37 mouse cellular contexts compared by ENCODE assay signal in the genomic region with DNA sequence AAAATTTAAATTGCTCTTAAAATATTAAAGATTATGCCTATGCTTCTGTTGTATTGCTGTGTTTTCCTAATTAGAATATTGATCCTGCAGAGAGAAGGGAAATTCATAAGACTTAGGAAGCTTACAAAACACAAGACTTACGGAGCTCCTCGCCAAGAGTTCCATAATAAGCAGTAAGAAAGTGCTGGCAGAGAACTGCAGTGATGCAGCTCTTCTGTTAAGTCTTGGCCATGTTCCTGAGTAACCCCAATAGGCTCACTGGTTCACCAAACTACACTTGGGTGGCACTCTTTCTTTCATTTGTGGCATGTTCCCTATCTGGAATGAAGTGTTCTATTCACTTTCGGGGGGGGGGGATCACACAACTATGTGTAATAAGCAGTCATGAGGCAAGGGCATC. TPM values are rescaled to one million over a fixed set of nuclear protein-coding genes. Genes with fewer than 3 reads are reported as not detected.
DNase-seq lines count a peak whose midpoint lies in the region; ATAC-seq and TF ChIP-seq lines count a peak whose summit lies in the region.
"Had no signal": no experiment of that assay in that cellular context is flagged by ENCODE, and none has a peak within 500 bp of the region (broad histone marks: within the 10 kb centered on the region; RNA-seq: fewer than 3 reads in every experiment).

No protein-coding gene starts in this region.

- no peak for ATAC-seq in forebrain, postnatal 0 days
- ATAC-seq in limb, embryonic 14.5 days (ENCODE audit: low FRiP score, low read depth): no peak
- ATAC-seq: activated CD4-positive, CD25-positive, alpha-beta regulatory T cell, adult 4 months; inflammation-experienced regulatory T-cells, adult 6 months; liver, postnatal 0 days; midbrain, embryonic 15.5 days had no signal

- H3K27me3 ChIP-seq in forebrain, postnatal 0 days (ENCODE audit: insufficient read depth, low read length): no peaks in the 10 kb centered on the region
- no peaks in the 10 kb centered on the region for H3K27me3 ChIP-seq in forebrain, embryonic 10.5 days (ENCODE audit: poor library complexity, severe bottlenecking)
- H3K27me3 ChIP-seq in limb, embryonic 14.5 days (ENCODE audit: control insufficient read depth, insufficient read depth, low read length): no peaks in the 10 kb centered on the region
- H3K27me3 ChIP-seq in limb, embryonic 10.5 days (ENCODE audit: low read depth, poor library complexity, severe bottlenecking): no peaks in the 10 kb centered on the region
- H3K27me3 ChIP-seq: embryonic facial prominence, embryonic 12.5 days; hindbrain, embryonic 12.5 days; megakaryocyte, embryonic 14.5 days; midbrain, embryonic 15.5 days; neural tube, embryonic 13.5 days had no signal

- no peak overlapping the region for H3K4me2 ChIP-seq in forebrain, postnatal 0 days (ENCODE audit: low read depth)
- no peak overlapping the region for H3K4me2 ChIP-seq in limb, embryonic 14.5 days (replicated peaks; ENCODE audit: low read depth, low read length, severe bottlenecking)
- H3K4me2 ChIP-seq: embryonic facial prominence, embryonic 12.5 days; hindbrain, embryonic 12.5 days; liver, embryonic 11.5 days; midbrain, embryonic 15.5 days; neural tube, embryonic 13.5 days had no signal

- no peak overlapping the region for H3K4me3 ChIP-seq in forebrain, postnatal 0 days (ENCODE audit: low read depth, low read length)
- H3K4me3 ChIP-seq in forebrain, embryonic 10.5 days: no peak overlapping the region
- H3K4me3 ChIP-seq in limb, embryonic 14.5 days (replicated peaks; ENCODE audit: low read length): no peak overlapping the region
- H3K4me3 ChIP-seq in limb, embryonic 10.5 days: no peak overlapping the region
- H3K4me3 ChIP-seq: embryonic facial prominence, embryonic 12.5 days; erythroblast, embryonic 14.5 days; heart, adult 2 months; hindbrain, embryonic 12.5 days; megakaryocyte, embryonic 14.5 days; midbrain, embryonic 15.5 days; myocyte; neural tube, embryonic 13.5 days had no signal

- no peak for TF ChIP-seq POLR2A in limb, embryonic 14.5 days (IDR thresholded peaks at IDR 0.05; ENCODE audit: borderline replicate concordance, extremely low read depth, insufficient read depth, insufficient read length)

- no peak for TF ChIP-seq CTCF in forebrain, postnatal 0 days (IDR thresholded peaks at IDR 0.05; ENCODE audit: low read depth)

- no peaks in the 10 kb centered on the region for H3K36me3 ChIP-seq in forebrain, postnatal 0 days (ENCODE audit: insufficient read depth)
- H3K36me3 ChIP-seq in forebrain, embryonic 10.5 days (replicated peaks): no peaks in the 10 kb centered on the region
- no peaks in the 10 kb centered on the region for H3K36me3 ChIP-seq in limb, embryonic 14.5 days (ENCODE audit: control insufficient read depth, insufficient read depth, low read length)
- no peaks in the 10 kb centered on the region for H3K36me3 ChIP-seq in limb, embryonic 10.5 days
- H3K36me3 ChIP-seq: embryonic facial prominence, embryonic 12.5 days; hindbrain, embryonic 12.5 days; midbrain, embryonic 15.5 days; neural tube, embryonic 13.5 days had no signal

- WGBS in forebrain, postnatal 0 days: 30% methylated on average over 3 of the region's 3 CpGs
- WGBS in forebrain, embryonic 10.5 days: 79% methylated on average over 3 of the region's 3 CpGs
- WGBS in limb, embryonic 14.5 days: 41% methylated on average over 3 of the region's 3 CpGs
- 87% methylated on average over 3 of the region's 3 CpGs for WGBS in limb, embryonic 10.5 days

- no peak overlapping the region for H3K27ac ChIP-seq in forebrain, postnatal 0 days (ENCODE audit: low read depth, low read length)
- H3K27ac ChIP-seq in forebrain, embryonic 10.5 days: no peak overlapping the region
- no peak overlapping the region for H3K27ac ChIP-seq in limb, embryonic 14.5 days (replicated peaks; ENCODE audit: low read depth, low read length)
- H3K27ac ChIP-seq in limb, embryonic 10.5 days: no peak overlapping the region
- H3K27ac ChIP-seq: embryonic facial prominence, embryonic 12.5 days; heart, adult 2 months; hindbrain, embryonic 12.5 days; kidney, postnatal 0 days; midbrain, embryonic 15.5 days; neural tube, embryonic 13.5 days had no signal

- H3K9me3 ChIP-seq in forebrain, postnatal 0 days (ENCODE audit: low read length): no peaks in the 10 kb centered on the region
- H3K9me3 ChIP-seq in forebrain, embryonic 10.5 days: no peaks in the 10 kb centered on the region
- H3K9me3 ChIP-seq in limb, embryonic 14.5 days (ENCODE audit: control insufficient read depth, low read length): no peaks in the 10 kb centered on the region
- H3K9me3 ChIP-seq in limb, embryonic 10.5 days (replicated peaks): no peaks in the 10 kb centered on the region
- H3K9me3 ChIP-seq: embryonic facial prominence, embryonic 12.5 days; hindbrain, embryonic 12.5 days; megakaryocyte, embryonic 14.5 days; midbrain, embryonic 15.5 days; neural tube, embryonic 13.5 days had no signal

- peak; percentile 45 for DNase-seq in forebrain, postnatal 0 days
- DNase-seq in forebrain, embryonic 10.5 days (ENCODE audit: extremely low spot score, low spot score): no peak
- peak; percentile 44 for DNase-seq in limb, embryonic 14.5 days (ENCODE audit: low spot score)
- no peak for DNase-seq in limb, embryonic 10.5 days (ENCODE audit: low spot score)
- peak; percentile 73 for DNase-seq in brain, adult 2 months (ENCODE audit: low read depth, low spot score)
- DNase-seq in skeletal muscle tissue, adult 2 months (ENCODE audit: low read depth, low spot score): peak; percentile 68
- no peak for DNase-seq in cerebellum, postnatal 25 days
- DNase-seq: adrenal gland, postnatal 25 days; cerebellum, adult 11 months; cerebellum, adult 9-11 months; gastrocnemius, postnatal 14 days; heart, adult 2 months; kidney, adult 2 months; liver, postnatal 0 days; retina, postnatal 1 day; right cerebral cortex, postnatal 25 days; thymus, postnatal 25 days had no signal

- no peaks in the 10 kb centered on the region for H3K4me1 ChIP-seq in forebrain, postnatal 0 days (ENCODE audit: insufficient read depth)
- no peaks in the 10 kb centered on the region for H3K4me1 ChIP-seq in forebrain, embryonic 10.5 days
- H3K4me1 ChIP-seq in limb, embryonic 14.5 days (ENCODE audit: control insufficient read depth, insufficient read depth, low read length): peaks cover 6% of the 10 kb centered on the region
- no peaks in the 10 kb centered on the region for H3K4me1 ChIP-seq in limb, embryonic 10.5 days
- H3K4me1 ChIP-seq: hindbrain, embryonic 12.5 days; megakaryocyte, embryonic 14.5 days; neural tube, embryonic 13.5 days had no signal

- H3K9ac ChIP-seq in forebrain, postnatal 0 days: no peak overlapping the region
- H3K9ac ChIP-seq in limb, embryonic 14.5 days (ENCODE audit: low read depth, low read length, severe bottlenecking): no peak overlapping the region
- H3K9ac ChIP-seq: embryonic facial prominence, embryonic 12.5 days; hindbrain, embryonic 12.5 days; liver, postnatal 0 days; midbrain, embryonic 15.5 days; neural tube, embryonic 13.5 days had no signal

RNA-seq across cellular contexts. Expression of gene Bmpr1a, which starts 36.9 kb away (rescaled TPM):
- 52.2 and 54.8 TPM in 2 replicates for total RNA-seq in forebrain, postnatal 0 days (2014; rRNA removed)
- 12.7 and 15.9 TPM in 2 replicates for polyA plus RNA-seq in forebrain, postnatal 0 days (2015; fragmentation: Nextera tagmentation; extraction: Ambion mirVana)
- polyA plus RNA-seq in forebrain, embryonic 10.5 days (2016; fragmentation: Nextera tagmentation; extraction: Ambion mirVana): 44.5 and 47.6 TPM in 2 replicates
- polyA plus RNA-seq in limb, embryonic 14.5 days (2012; rRNA removed): 44.3 TPM in 2 replicates
- 72.1 and 72.4 TPM in 2 replicates for polyA plus RNA-seq in limb, embryonic 14.5 days (2014; fragmentation: Nextera tagmentation; extraction: Ambion mirVana)
- 45.7 and 58.5 TPM in 2 replicates for polyA plus RNA-seq in limb, embryonic 10.5 days (2016; fragmentation: Nextera tagmentation; extraction: Ambion mirVana)
- polyA plus RNA-seq: erythroblast, embryonic 14.5 days had no signal

RNA-seq across cellular contexts. Expression of gene 9230112D13Rik, which starts 56.3 kb away (rescaled TPM):
- not detected in 2 replicates for total RNA-seq in forebrain, postnatal 0 days (2014; rRNA removed)
- not detected in 2 replicates for polyA plus RNA-seq in forebrain, postnatal 0 days (2015; fragmentation: Nextera tagmentation; extraction: Ambion mirVana)
- not detected in 2 replicates for polyA plus RNA-seq in forebrain, embryonic 10.5 days (2016; fragmentation: Nextera tagmentation; extraction: Ambion mirVana)
- polyA plus RNA-seq in limb, embryonic 14.5 days (2012; rRNA removed): not detected in 2 replicates
- not detected in 2 replicates for polyA plus RNA-seq in limb, embryonic 14.5 days (2014; fragmentation: Nextera tagmentation; extraction: Ambion mirVana)
- polyA plus RNA-seq in limb, embryonic 10.5 days (2016; fragmentation: Nextera tagmentation; extraction: Ambion mirVana): not detected in 2 replicates
- total RNA-seq: adrenal gland, postnatal 25 days; gastrocnemius, postnatal 14 days; heart, adult 2 months; heart, postnatal 25 days; layer of hippocampus, postnatal 14 days; left cerebral cortex, adult 8-10 months; MEL had no signal
- polyA plus RNA-seq: activated CD4-positive, CD25-positive, alpha-beta regulatory T cell, adult 4 months; C2C12; embryonic facial prominence, embryonic 12.5 days; heart, adult 2 months; heart, embryonic 14.5 days; hindbrain, embryonic 12.5 days; inflammation-experienced regulatory T-cells, adult 6 months; kidney, adult 2 months; kidney, postnatal 0 days; large intestine, adult 2 months; limb, embryonic 11.5 days; liver, embryonic 11.5 days; liver, postnatal 0 days; midbrain, embryonic 15.5 days; myocyte; neural tube, embryonic 13.5 days; spleen, adult 2 months had no signal

Comparison
In these comparisons a context has a peak if more than half of its experiments do, and no peak if none do; other contexts are left out.
1. DNase-seq: peak in forebrain, postnatal 0 days (single experiment), limb, embryonic 14.5 days (single experiment), brain, adult 2 months (single experiment) and skeletal muscle tissue, adult 2 months (single experiment); none in forebrain, embryonic 10.5 days (single experiment), limb, embryonic 10.5 days (single experiment) and cerebellum, postnatal 25 days (0 of 2).